Mouse (Mus musculus) myocyte (in vitro differentiated cells): ENCODE data around the gene Fdps.

Experiments
- CEBPB ChIP-seq: IDR thresholded peaks from 2 replicates; pipeline ENCODE4 v1.6.1; 2011; ENCODE audit warnings: mild to moderate bottlenecking, moderate library complexity; ENCODE audit not compliant: poor library complexity, insufficient read depth, severe bottlenecking
- MAX ChIP-seq: IDR thresholded peaks from one replicate; pipeline ENCODE4 v1.6.1; 2011; ENCODE audit warnings: low read depth, mild to moderate bottlenecking, control low read depth
- MYOD1 ChIP-seq, 3 experiments: IDR thresholded peaks; one replicate each; pipeline ENCODE4 v1.6.1; 2011; ENCODE audit warnings: control low read depth in 2 of 3, low read depth in 2 of 3, mild to moderate bottlenecking in 2 of 3, moderate library complexity in 1 of 3; ENCODE audit not compliant: insufficient read length in 2 of 3, control insufficient read depth in 1 of 3
- MYOG ChIP-seq, 3 experiments: IDR thresholded peaks; one replicate each; pipeline ENCODE4 v1.6.1; 2011; ENCODE audit warnings: control low read depth in 2 of 3, low read depth in 2 of 3, mild to moderate bottlenecking in 2 of 3; ENCODE audit not compliant: insufficient read length in 2 of 3, control insufficient read depth in 1 of 3, insufficient read depth in 1 of 3
- POLR2A ChIP-seq: IDR thresholded peaks from one replicate; pipeline ENCODE4 v1.6.1; 2011; ENCODE audit warnings: low read depth, mild to moderate bottlenecking, control low read depth, moderate library complexity; ENCODE audit not compliant: insufficient read length
- POLR2AphosphoS2 ChIP-seq: IDR thresholded peaks from one replicate; pipeline ENCODE4 v1.6.1; 2011; ENCODE audit warnings: low read depth, control low read depth; ENCODE audit not compliant: insufficient read length
- SRF ChIP-seq: IDR thresholded peaks from one replicate; pipeline ENCODE4 v1.6.1; 2011; ENCODE audit warnings: low read depth; ENCODE audit not compliant: control insufficient read depth, insufficient read length
- TCF12 ChIP-seq: IDR thresholded peaks from one replicate; pipeline ENCODE4 v1.6.1; 2011; ENCODE audit warnings: mild to moderate bottlenecking, control low read depth; ENCODE audit not compliant: poor library complexity, insufficient read depth, severe bottlenecking
- TCF3 ChIP-seq: IDR thresholded peaks from one replicate; pipeline ENCODE4 v1.6.1; 2011; ENCODE audit warnings: low read depth, control low read depth; ENCODE audit not compliant: insufficient read length

DNA sequence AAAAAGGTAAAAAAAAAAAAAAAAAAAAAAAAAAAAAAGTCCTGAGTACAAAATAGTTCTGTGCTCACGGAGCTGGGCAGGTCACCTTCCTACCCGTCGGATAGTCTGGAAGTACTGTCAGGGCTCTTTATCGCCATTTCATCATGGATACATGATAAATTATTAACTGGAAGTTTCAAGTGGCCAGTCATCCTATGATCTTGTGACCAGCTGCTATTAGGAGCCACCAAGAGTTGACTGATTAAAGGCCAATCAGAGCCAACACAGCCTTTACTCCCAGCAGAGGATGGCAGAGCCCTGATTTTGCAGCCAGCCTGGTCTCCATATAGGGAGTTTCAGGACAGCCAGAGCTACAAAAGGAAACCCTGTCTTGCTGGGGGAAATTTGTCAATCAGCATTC, 11.3 kb upstream of the Fdps start:
- no peak for TF ChIP-seq POLR2A
- no peak for TF ChIP-seq CEBPB
- TF ChIP-seq MYOD1 (IDR thresholded peaks at IDR 0.05; ENCODE audit: control insufficient read depth in 1 of 3, insufficient read length in 2 of 3, low read depth in 2 of 3), result no peak
- TF ChIP-seq TCF12, result no peak
- no peak for TF ChIP-seq TCF3
- no peak for TF ChIP-seq POLR2AphosphoS2
- no peak for TF ChIP-seq SRF
- TF ChIP-seq MAX, result no peak
- no peak for TF ChIP-seq MYOG (IDR thresholded peaks at IDR 0.05; ENCODE audit: control insufficient read depth in 1 of 3, insufficient read depth in 1 of 3, insufficient read length in 2 of 3, low read depth in 2 of 3)
